Mouse (Mus musculus) cerebellum, adult 18-20 months (tissue): ENCODE measurements around the gene Tmem35b.

Experiments
- DNase-seq, 2 experiments: peaks; one replicate each; pipeline ENCODE4 v3.0.0; 2021

Tmem35b gene

DNA sequence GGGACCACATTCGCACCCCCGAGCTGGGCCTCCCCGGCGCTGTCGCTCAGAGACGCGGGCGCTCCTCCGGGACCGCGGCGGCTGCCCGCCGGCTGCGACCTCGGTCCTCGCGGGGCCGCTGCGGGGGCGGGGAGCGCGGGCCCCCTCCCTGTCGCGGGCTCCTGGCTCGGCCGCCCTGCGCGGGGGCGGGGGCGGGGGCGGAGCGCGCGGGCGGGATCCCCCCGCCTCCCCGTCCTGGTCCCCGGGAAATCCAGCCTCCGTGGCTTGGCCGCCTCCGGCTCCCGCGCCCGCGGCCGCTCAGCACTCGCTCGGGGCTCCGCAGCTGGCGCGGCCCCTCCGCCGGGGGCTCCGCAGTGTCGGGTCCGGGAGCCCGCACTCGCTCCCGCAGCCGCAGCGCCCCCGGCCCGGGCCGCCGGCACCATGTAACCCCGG lies 45.4 kb downstream of the Tmem35b start, which contains the start of gene Dlgap3:
Dlgap3 (plus strand) TSS at position 291 of the 432 bp plus-strand sequence.
- peak; percentile 70 to 88 for DNase-seq

DNA sequence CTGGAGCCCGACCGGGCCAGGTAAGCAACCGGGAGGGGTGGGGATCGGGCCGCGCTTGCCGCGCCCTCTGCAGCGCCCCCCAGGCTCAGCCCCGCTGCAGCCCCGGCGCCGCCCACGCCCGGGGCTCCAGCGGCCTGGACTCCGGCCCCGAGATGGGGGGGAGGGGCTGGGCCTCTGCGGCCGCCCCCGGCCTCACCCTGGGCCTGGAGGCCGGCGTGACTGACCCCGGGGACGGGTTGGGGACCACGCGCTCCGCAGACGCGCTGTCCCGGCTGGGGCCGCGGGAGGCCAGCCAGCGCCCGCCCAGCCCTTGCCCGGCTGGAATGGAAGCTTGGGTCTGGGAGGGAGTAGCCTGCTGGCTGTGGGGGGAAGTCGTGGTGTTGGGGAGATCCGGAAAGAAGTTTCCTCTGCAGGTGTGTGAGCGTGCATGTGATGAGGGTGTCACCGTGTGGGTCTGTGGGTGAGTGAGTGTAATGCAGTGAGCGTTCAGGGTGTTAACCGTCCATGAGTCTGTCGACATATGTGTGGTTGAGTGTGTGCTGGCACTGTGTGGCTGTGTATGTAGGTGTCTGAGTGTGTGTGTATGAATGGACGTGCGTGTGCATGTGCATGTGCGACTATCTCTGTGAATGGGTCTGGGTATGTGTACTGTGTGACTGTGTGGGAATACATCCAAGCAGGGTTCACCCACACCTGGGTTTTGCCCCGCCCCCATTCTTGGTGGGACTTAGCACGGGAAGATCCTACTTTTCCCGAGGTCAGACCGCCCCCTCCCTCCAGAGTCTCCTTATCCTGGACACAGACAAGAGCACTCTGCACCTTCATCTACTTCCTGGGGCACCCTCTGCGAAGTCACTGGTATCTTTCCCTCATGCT lies 46.1 kb downstream of the Tmem35b start:
- DNase-seq: peak; percentile 54 to 71

DNA sequence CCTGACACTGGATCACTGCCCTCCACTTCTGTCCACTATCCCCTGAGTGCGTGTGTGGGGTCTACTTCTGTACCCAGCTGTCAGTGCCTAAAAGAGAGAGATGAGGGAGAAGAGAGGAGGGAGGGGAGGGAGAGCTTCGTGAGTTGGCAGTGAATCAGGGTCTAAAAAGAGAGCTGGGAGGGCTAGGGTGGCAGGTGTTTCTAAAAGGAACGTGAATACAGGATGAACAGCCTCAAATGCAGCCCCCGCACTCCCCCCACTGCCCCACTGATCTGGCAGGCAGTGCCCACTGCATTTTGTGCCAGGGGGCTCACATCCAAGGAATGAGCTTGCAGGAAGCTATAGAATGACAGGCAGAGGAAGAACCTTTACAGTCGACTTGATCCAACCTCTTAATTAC lies 47.4 kb downstream of the Tmem35b start:
- DNase-seq: peak; percentile 68 to 73

DNA sequence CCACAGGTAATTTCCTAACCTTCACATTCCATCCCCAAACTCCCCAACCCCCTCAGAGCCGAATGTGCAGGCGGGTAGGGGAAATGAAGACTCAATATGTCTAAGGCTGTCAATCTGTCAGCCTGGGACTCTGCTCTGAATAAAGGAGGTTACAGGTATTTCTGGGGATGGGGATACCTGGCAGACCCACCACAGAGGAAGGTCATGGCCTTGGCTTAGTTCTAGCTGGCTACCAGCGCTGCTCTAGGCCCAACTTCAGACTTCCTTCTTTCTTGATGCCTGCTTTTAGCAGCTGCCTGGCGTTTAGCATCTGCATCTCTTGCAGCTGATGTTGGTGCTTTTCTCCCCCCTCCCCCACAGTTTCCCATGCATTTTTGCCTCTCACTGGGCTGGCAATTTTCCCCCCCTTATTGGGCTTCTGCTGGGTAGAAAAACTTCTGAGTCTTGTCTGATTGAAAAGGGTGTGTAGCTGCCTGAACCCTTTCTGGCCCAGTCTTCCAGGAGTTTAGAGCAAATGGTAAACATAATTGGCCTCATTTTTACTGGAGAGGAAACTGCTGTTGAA lies 47.9 kb downstream of the Tmem35b start:
- peak in 1 of 2 experiments; percentile 29 for DNase-seq

DNA sequence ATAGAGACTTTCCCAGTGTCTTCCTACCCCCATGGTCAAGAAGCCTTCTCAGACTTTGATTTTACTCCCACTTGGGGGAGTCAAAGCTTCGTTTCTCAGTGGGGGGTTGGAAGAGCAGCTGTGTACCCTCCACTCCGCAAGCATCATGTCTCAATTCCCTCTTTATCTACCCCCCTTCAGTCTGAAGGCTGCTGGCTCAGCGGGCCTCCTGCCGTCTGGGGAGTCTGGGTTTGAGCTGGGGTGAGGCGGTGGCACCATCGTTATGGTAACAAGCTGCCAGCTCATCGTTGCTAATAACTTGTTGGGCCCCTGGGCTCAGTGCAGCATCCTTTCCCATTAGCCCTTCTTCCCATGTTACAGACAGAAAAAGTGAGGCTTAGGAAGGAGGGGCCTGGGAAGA lies 48.6 kb downstream of the Tmem35b start:
- peak in 1 of 2 experiments; percentile 19 for DNase-seq

DNA sequence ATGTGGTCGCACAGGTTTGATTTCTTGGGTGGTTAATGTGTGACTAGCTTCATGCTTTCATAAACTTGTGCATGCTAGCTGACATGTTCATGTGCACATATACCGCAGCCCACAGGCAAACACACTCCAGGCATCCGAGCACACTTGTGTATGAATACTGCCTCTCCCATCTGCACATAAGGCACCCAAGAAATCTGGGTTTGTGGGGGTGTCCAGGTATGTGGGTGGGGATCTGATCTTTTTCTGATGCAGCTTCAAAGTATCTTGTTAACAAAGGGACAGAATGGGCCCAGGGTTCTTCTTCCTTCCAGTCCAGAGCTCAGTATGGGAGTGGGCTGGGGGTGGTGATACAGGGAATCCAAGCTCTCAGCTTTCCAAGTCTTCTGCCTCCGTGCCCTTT lies 49.1 kb downstream of the Tmem35b start:
- DNase-seq: peak in 1 of 2 experiments; percentile 14

DNA sequence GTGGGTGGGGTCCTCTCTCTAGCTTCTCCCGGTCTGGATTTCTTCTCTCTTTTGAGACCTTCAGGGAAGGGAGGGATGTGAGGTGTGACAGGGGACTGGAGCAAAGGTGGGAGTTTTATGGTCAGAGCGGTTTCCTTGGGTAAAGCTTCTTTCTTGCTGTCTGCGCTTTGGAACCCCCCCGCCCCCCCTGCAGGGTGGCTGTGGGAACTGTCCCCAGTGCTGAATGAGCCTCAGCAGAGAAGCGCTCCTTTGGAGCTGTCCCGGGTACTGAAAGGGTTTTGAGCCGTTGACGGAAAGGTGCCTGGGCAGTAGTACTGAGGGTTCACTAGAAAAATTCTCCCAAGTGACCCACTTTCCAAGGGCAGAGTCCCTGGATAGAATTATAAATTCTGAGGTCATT lies 50.0 kb downstream of the Tmem35b start:
- DNase-seq: peak in 1 of 2 experiments; percentile 34

DNA sequence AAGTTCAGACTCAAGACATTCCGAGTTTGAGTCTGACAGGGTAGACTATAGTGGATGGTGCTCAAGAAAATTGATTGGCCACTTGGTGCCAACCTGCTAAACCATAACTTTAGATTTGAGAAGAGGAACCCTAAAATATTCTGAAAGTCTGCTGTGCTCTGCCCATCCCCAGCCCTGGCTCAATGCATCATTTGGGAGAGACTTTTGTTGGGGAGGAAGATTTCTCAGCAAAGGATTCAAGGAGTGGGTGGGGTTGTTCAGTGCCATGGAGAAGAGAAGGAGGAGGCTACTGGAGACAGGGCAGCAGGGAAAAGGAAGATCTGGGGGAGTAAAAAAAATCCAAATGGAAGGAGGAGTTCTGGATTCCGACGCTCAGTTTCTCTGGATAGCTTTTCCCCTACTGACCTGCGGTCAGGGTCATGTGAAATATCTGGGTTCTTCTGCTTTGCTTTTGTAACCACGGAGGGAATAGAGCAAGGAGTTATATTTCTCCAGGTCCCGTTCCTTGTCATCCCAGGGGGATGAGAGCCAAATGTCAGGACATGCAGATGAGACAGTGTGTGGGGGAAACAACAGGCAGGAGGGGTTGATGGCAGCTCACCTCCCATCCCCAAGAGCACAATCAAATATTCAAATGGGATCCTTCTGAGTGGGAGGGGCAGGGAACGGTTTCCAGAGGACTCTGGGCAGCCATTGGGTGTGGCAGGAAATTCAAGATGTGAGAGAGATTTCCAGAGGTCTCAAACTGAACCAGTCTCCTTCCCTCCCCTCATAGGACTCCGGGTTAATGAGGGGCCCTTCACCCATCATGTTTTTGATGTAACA lies 50.8 kb downstream of the Tmem35b start:
- peak in 1 of 2 experiments; percentile 10 for DNase-seq

DNA sequence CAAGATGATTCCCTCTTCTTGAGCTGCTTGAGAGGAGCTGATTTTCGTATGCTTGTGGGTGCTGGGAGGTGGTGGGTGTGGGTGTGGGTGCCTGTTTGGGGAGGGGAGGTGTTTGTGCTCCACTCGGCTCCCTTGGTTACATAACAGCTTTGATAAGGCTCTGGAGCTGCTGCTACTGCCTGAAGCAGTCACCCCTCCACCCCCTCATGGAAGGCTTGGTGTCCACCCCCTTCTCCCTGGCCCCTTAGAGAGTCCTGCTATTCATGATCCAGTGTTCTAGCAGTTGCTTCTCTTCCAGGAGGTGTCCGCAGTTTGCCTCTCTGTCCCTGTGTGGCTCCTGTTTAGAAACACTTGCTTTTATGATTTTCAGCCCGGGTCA lies 51.4 kb downstream of the Tmem35b start:
- DNase-seq: peak in 1 of 2 experiments; percentile 20

DNA sequence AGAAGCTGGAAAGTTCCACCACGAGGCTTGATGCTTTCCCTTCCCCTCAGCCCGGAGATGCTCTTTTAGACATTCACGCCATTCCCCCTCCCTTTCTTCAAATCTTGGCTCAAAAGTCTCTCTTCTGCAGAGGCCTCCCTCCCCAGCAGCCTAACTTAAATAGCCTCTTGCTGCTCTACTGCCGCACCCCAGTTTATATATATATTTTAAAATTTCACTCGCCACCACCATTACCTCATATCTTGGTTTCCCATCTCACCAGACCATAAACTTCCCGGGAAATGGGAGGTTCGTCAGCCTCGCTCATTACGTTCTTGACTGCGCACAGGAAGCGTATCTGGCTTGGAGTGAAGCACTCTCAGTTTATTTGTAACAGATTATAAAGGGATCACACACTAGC lies 54.5 kb downstream of the Tmem35b start:
- no peak for DNase-seq

DNA sequence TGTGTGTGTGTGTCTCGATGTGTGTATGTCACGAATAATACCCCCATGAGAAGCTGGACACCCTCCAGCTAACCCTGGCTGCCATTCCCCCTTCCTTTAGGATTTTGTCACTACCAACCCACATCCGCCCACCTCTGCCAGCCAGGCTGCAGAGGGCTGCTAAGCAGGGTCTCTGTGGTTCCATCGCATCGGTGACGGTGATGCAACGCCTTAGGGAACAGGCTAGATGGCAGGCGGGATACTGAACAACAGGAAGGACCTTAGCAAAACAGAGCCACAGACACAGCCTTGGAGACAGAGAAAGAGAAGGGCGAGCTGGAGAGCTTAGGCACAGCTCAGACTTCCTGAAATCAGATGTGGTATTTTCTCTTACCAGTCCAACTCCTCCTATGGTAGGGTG lies 55.2 kb downstream of the Tmem35b start:
- peak in 1 of 2 experiments; percentile 10 for DNase-seq
